Mouse (Mus musculus) bone marrow, adult 2 months (tissue): Measurements from ENCODE around the gene Cntn5. TPM values are rescaled to one million over a fixed set of nuclear protein-coding genes. Genes with fewer than 3 reads are reported as not detected.

Experiments
- H3K27ac ChIP-seq: fragments of 200-500 bp; 2 replicates; pipeline ENCODE4 v1.5.1; 2012; ENCODE audit warnings: low read depth, mild to moderate bottlenecking, control low read depth, inconsistent platforms, low read length; ENCODE audit not compliant: control insufficient read depth, poor library complexity, insufficient read depth
- H3K4me1 ChIP-seq: fragments of 200-500 bp; 2 replicates; pipeline ENCODE4 v1.6.1; 2011; ENCODE audit warnings: low read length; ENCODE audit not compliant: control insufficient read depth, insufficient read depth
- H3K4me3 ChIP-seq: fragments of 200-500 bp; replicated peaks from 2 replicates; pipeline ENCODE3; 2011; ENCODE audit warnings: mild to moderate bottlenecking, low read depth, low read length, control low read depth; ENCODE audit not compliant: control insufficient read depth
- CTCF ChIP-seq: fragments of 200-500 bp; IDR thresholded peaks from 2 replicates; pipeline ENCODE4 v1.5.1; 2011; ENCODE audit warnings: low read length, control low read depth; ENCODE audit not compliant: control insufficient read depth, insufficient read depth
- POLR2A ChIP-seq: fragments of 200-500 bp; IDR thresholded peaks from 2 replicates; pipeline ENCODE4 v1.6.1; 2011; ENCODE audit warnings: low read depth, mild to moderate bottlenecking, control low read depth, low read length, borderline replicate concordance; ENCODE audit not compliant: control insufficient read depth
- WGBS: fragments of 180-500 bp; shearing (Covaris S2); methylation state at CpG from one replicate; pipeline ENCODE4 v1.1.7; 2018; 5-methylcytosine and 5-hydroxymethylcytosine counted together
- polyA plus RNA-seq: library from polyadenylated mRNA; stranded (reverse); fragments of >200 nt; gene quantifications from 2 replicates; pipeline ENCODE4 v1.2.4, GENCODE M21; 2011; ENCODE audit warnings: low replicate concordance; ENCODE audit not compliant: missing spikeins, insufficient read depth, insufficient read length

Cntn5 gene
- polyA plus RNA-seq: not detected in 2 replicates

- WGBS: 7% methylated on average over 28 of the region's 28 CpGs
- TF ChIP-seq POLR2A (no peak), CTCF (no peak)
- Histone ChIP-seq H3K4me1 (no peaks in the 10 kb centered on the region), H3K27ac (no peak within 1 kb of the TSS), H3K4me3 (no peak within 1 kb of the TSS)
These were observed at the start of gene Cntn5 for GRCm38 (mm10) chr9:10904616-10905363. Cntn5 (minus strand) TSS chr9:10904775.

GRCm38 (mm10) chr9:10950470-10950869 is 45.9 kb upstream of the Cntn5 start:
- no peak for TF ChIP-seq CTCF
- no peak for TF ChIP-seq POLR2A
- no peaks in the 10 kb centered on the region for H3K4me1 ChIP-seq
- no peak overlapping the region for H3K27ac ChIP-seq
- H3K4me3 ChIP-seq: no peak overlapping the region

- H3K27ac ChIP-seq: no peak overlapping the region
- no peak overlapping the region for H3K4me3 ChIP-seq
- H3K4me1 ChIP-seq: no peaks in the 10 kb centered on the region
- WGBS: 19% methylated on average over 5 of the region's 5 CpGs
- TF ChIP-seq POLR2A (no peak), CTCF (no peak)
These were observed 5.0 kb upstream of the Cntn5 start for GRCm38 (mm10) chr9:10909573-10909972.

GRCm38 (mm10) chr9:10905696-10906095 is 1.1 kb upstream of the Cntn5 start:
- no peak for TF ChIP-seq CTCF
- TF ChIP-seq POLR2A: no peak
- 73% methylated on average over 9 of the region's 9 CpGs for WGBS
- Histone ChIP-seq H3K4me1 (no peaks in the 10 kb centered on the region), H3K4me3 (no peak overlapping the region), H3K27ac (no peak overlapping the region)

DNA sequence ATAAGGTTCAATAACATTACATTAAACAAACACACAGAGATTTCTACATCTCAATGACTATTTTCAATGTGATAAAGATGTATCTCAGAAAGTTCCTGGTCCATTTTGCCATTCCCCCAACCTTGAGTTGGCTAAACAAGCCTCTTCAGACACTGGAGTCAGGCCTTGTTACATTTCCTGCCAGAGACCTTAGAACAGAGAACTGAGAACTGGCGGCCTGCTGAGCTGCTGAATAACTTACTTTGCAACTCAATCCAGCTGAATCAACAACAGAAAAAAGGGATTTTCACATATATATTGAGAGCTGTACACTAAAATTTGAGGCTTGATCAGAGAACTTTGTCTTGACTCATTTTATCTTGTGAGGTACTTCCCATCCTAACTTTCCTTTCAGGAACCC is 24.8 kb downstream of the Cntn5 start:
- WGBS: 61% methylated on average over 1 of the region's 1 CpGs
- H3K4me1 ChIP-seq: no peaks in the 10 kb centered on the region
- TF ChIP-seq CTCF (no peak), POLR2A (no peak)
- no peak overlapping the region for H3K27ac ChIP-seq
- no peak overlapping the region for H3K4me3 ChIP-seq

DNA sequence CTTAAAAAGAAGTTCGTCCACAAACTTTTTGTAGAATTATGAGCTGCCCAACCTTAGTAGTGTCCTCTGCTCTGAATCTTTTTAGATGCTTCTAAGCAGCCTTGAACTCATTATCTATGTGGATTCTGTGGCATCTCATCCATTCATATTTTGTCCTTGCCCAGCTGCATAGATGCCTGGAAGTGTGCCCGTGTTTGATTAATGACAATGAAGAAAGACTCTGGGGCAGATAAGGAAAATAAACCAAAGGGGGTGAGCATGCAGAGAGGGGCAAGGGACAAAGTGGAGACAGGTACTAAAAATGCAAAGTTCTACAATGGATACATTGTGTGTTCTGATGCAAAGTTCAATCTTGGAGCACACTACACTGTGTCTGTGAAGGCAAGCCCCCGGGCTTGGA is 30.7 kb downstream of the Cntn5 start:
- Histone ChIP-seq H3K27ac (no peak overlapping the region), H3K4me1 (no peaks in the 10 kb centered on the region), H3K4me3 (no peak overlapping the region)
- 62% methylated on average over 3 of the region's 3 CpGs for WGBS
- TF ChIP-seq CTCF (no peak), POLR2A (no peak)

GRCm38 (mm10) chr9:10856204-10856892 is 48.2 kb downstream of the Cntn5 start:
- no peak overlapping the region for H3K4me3 ChIP-seq
- no peak overlapping the region for H3K27ac ChIP-seq
- no peaks in the 10 kb centered on the region for H3K4me1 ChIP-seq
- 79% methylated on average over 3 of the region's 3 CpGs for WGBS
- TF ChIP-seq CTCF (no peak), POLR2A (no peak)

- H3K27ac ChIP-seq: no peak overlapping the region
- H3K4me1 ChIP-seq: no peaks in the 10 kb centered on the region
- WGBS: 65% methylated on average over 1 of the region's 1 CpGs
- TF ChIP-seq CTCF: no peak
- no peak for TF ChIP-seq POLR2A
- H3K4me3 ChIP-seq: no peak overlapping the region
These were observed 87.9 kb downstream of the Cntn5 start for GRCm38 (mm10) chr9:10816711-10817110.
